Mouse (Mus musculus): Measurements from ENCODE around the gene Ccl7. TPM values are rescaled to one million over a fixed set of nuclear protein-coding genes. Genes with fewer than 3 reads are reported as not detected.

The Ccl7 gene
- total RNA-seq, 2 experiments from 2014 or later = 0.45 TPM; not detected in 1

Other genes with a start within 250 kb of the Ccl7 start
- gene 5530401A14Rik, start 185.0 kb upstream of the Ccl7 start, total RNA-seq (2021) = under 1 TPM; 0.10 to 0.18 TPM
- gene Asic2, start 77.3 kb upstream of the Ccl7 start, total RNA-seq (2021) = not detected
- gene Ccl2, start 10.1 kb upstream of the Ccl7 start, total RNA-seq (2021) = 1 to 10 TPM in 1 of 2 experiments, under 1 TPM in 1; 0.49 to 1.1 TPM
- gene Gm17268, start 7.2 kb upstream of the Ccl7 start, total RNA-seq (2021) = not detected
- 1 to 10 TPM; 3.8 to 4.1 TPM for gene Ccl11, start 12.1 kb downstream of the Ccl7 start, total RNA-seq (2021)
- gene Ccl12, start 56.1 kb downstream of the Ccl7 start, total RNA-seq (2021) = under 1 TPM in 1 of 2 experiments, not detected in 1; 0.84 TPM
- gene Ccl8, start 69.5 kb downstream of the Ccl7 start, total RNA-seq (2021) = 1 to 10 TPM; 1.3 to 1.4 TPM

All from heart, adult 18-20 months (tissue).